ENCODE assay signal across 9 mouse cellular contexts in the genomic region with DNA sequence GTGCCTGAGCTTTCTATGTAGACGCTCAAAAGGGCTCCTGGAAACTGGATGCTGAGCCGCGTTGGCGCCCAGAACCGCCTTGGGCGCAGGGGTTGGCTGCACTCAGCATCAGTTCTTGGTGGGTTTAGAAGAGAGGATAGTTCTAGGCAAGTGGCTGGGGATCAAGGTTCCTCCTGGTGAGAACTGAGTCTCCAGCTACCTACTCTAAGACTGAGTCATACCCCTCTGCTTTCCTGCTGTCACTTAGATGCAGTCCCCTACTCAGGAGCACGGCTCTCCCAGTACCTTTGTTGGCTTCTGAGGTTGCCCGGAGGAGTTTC. TPM values are rescaled to one million over a fixed set of nuclear protein-coding genes. Genes with fewer than 3 reads are reported as not detected.
A peak's percentile ranks its signal among the peaks of the same experiment; 100 is the strongest.
DNase-seq lines count a peak whose midpoint lies in the region; ATAC-seq and TF ChIP-seq lines count a peak whose summit lies in the region.
"Had no signal": no experiment of that assay in that cellular context is flagged by ENCODE, and none has a peak within 500 bp of the region (broad histone marks: within the 10 kb centered on the region; RNA-seq: fewer than 3 reads in every experiment).

No protein-coding gene starts in this region.

- no peak for TF ChIP-seq POLR2A in kidney, adult 2 months (IDR thresholded peaks at IDR 0.05; ENCODE audit: low read depth, low read length)
- TF ChIP-seq POLR2A in myocyte (IDR thresholded peaks at IDR 0.05; ENCODE audit: insufficient read length, low read depth), result no peak

- H3K27me3 ChIP-seq in kidney, embryonic 15.5 days, result peaks cover 62% of the 10 kb centered on the region
- H3K27me3 ChIP-seq in kidney, adult 2 months (replicated peaks; ENCODE audit: control insufficient read depth, insufficient read depth, low read length), result no peaks in the 10 kb centered on the region
- H3K27me3 ChIP-seq in embryonic facial prominence, embryonic 11.5 days (ENCODE audit: control insufficient read depth, insufficient read depth, low read length), result peaks cover 37% of the 10 kb centered on the region
- peaks cover 47% of the 10 kb centered on the region for H3K27me3 ChIP-seq in intestine, embryonic 14.5 days (replicated peaks; ENCODE audit: control insufficient read depth, insufficient read depth, low read length)
- peaks cover 36% of the 10 kb centered on the region for H3K27me3 ChIP-seq in myocyte (ENCODE audit: control insufficient read depth, insufficient read depth, insufficient read length)

- WGBS in kidney, embryonic 15.5 days, result 3% methylated on average over 8 of the region's 8 CpGs
- WGBS in kidney, adult 2 months, result under 1% methylated on average over 8 of the region's 8 CpGs
- WGBS in embryonic facial prominence, embryonic 11.5 days, result 5% methylated on average over 8 of the region's 8 CpGs
- 3% methylated on average over 8 of the region's 8 CpGs for WGBS in intestine, embryonic 14.5 days

- peak overlapping the region; percentile 70 for H3K4me2 ChIP-seq in kidney, embryonic 15.5 days
- peak overlapping the region; percentile 65 for H3K4me2 ChIP-seq in embryonic facial prominence, embryonic 11.5 days (ENCODE audit: low read depth, low read length)
- peak overlapping the region; percentile 61 for H3K4me2 ChIP-seq in intestine, embryonic 14.5 days (ENCODE audit: low read length)
- peak overlapping the region; percentile 75 for H3K4me2 ChIP-seq in myocyte (ENCODE audit: low read depth)

- TF ChIP-seq CTCF in kidney, adult 2 months (conservative IDR thresholded peaks at IDR 0.05; ENCODE audit: insufficient read depth, insufficient read length, low read depth, low read length), result no peak

- no peaks in the 10 kb centered on the region for H3K36me3 ChIP-seq in kidney, embryonic 15.5 days
- no peaks in the 10 kb centered on the region for H3K36me3 ChIP-seq in kidney, adult 2 months (ENCODE audit: control insufficient read depth, insufficient read depth, low read length)
- H3K36me3 ChIP-seq in embryonic facial prominence, embryonic 11.5 days (replicated peaks; ENCODE audit: control insufficient read depth, insufficient read depth, low read depth, low read length), result no peaks in the 10 kb centered on the region
- no peaks in the 10 kb centered on the region for H3K36me3 ChIP-seq in intestine, embryonic 14.5 days (ENCODE audit: control insufficient read depth, insufficient read depth, low read length)
- no peaks in the 10 kb centered on the region for H3K36me3 ChIP-seq in myocyte (ENCODE audit: control insufficient read depth, insufficient read depth)

- H3ac ChIP-seq in myocyte (ENCODE audit: control insufficient read depth, insufficient read length), result no peak overlapping the region

- H3K79me2 ChIP-seq in myocyte (ENCODE audit: control insufficient read depth, insufficient read depth), result no peaks in the 10 kb centered on the region

- H3K9me3 ChIP-seq in kidney, embryonic 15.5 days (replicated peaks), result no peaks in the 10 kb centered on the region
- no peaks in the 10 kb centered on the region for H3K9me3 ChIP-seq in embryonic facial prominence, embryonic 11.5 days (replicated peaks; ENCODE audit: control insufficient read depth, low read length)
- no peaks in the 10 kb centered on the region for H3K9me3 ChIP-seq in intestine, embryonic 14.5 days (ENCODE audit: control insufficient read depth, low read length)

- no peak for DNase-seq in kidney, adult 2 months
- peak; percentile 18 for DNase-seq in embryonic facial prominence, embryonic 11.5 days (ENCODE audit: low spot score)
- DNase-seq in intestine, embryonic 14.5 days (ENCODE audit: low spot score), result peak; percentile 71
- DNase-seq in gastrocnemius, postnatal 25 days, result no peak
- DNase-seq in kidney, postnatal 25 days, result no peak
- DNase-seq in adrenal gland, adult 18-20 months (ENCODE audit: low spot score in 2 of 2), result no peak

- no peak for ATAC-seq in kidney, embryonic 15.5 days (replicated peaks; ENCODE audit: low FRiP score)
- ATAC-seq in embryonic facial prominence, embryonic 11.5 days (replicated peaks; ENCODE audit: insufficient number of reproducible peaks, low FRiP score, low TSS enrichment, low read depth), result no peak
- 0 out of 2 replicates have a peak, but pooled peaks have one; percentile 20 for ATAC-seq in intestine, embryonic 14.5 days (replicated peaks; ENCODE audit: low FRiP score, low TSS enrichment, low read depth)

- peaks cover 33% of the 10 kb centered on the region for H3K4me1 ChIP-seq in kidney, embryonic 15.5 days
- 0 out of 2 replicates have a peak, but pooled peaks cover 3% of the 10 kb centered on the region for H3K4me1 ChIP-seq in kidney, adult 2 months (ENCODE audit: control insufficient read depth, insufficient read depth, low read length)
- H3K4me1 ChIP-seq in embryonic facial prominence, embryonic 11.5 days (ENCODE audit: control insufficient read depth, insufficient read depth, low read length), result peaks cover 12% of the 10 kb centered on the region
- peaks cover 18% of the 10 kb centered on the region for H3K4me1 ChIP-seq in intestine, embryonic 14.5 days (replicated peaks; ENCODE audit: control insufficient read depth, insufficient read depth, low read length)

- peak overlapping the region; percentile 42 for H3K4me3 ChIP-seq in kidney, embryonic 15.5 days (replicated peaks)
- no peak overlapping the region for H3K4me3 ChIP-seq in kidney, adult 2 months (ENCODE audit: insufficient read depth, low read depth, low read length)
- H3K4me3 ChIP-seq in embryonic facial prominence, embryonic 11.5 days (ENCODE audit: low read depth, low read length), result peak overlapping the region; percentile 27
- H3K4me3 ChIP-seq in intestine, embryonic 14.5 days (ENCODE audit: low read depth, low read length), result peak overlapping the region; percentile 38
- H3K4me3 ChIP-seq in myocyte, result no peak overlapping the region

- H3K9ac ChIP-seq in kidney, embryonic 15.5 days, result no peak overlapping the region
- H3K9ac ChIP-seq in embryonic facial prominence, embryonic 11.5 days (replicated peaks; ENCODE audit: low read length), result no peak overlapping the region
- H3K9ac ChIP-seq in intestine, embryonic 14.5 days (ENCODE audit: low read length), result no peak overlapping the region

- no peak overlapping the region for H3K27ac ChIP-seq in kidney, embryonic 15.5 days
- H3K27ac ChIP-seq in kidney, adult 2 months (ENCODE audit: insufficient read depth, low read depth, low read length), result no peak overlapping the region
- no peak overlapping the region for H3K27ac ChIP-seq in embryonic facial prominence, embryonic 11.5 days (replicated peaks; ENCODE audit: low read depth, low read length)
- H3K27ac ChIP-seq in intestine, embryonic 14.5 days (ENCODE audit: low read depth), result no peak overlapping the region

TF ChIP-seq in myocyte, 11 proteins besides CTCF, POLR2A, EP300 and RAD21:
- TF ChIP-seq SRF (IDR thresholded peaks at IDR 0.05; ENCODE audit: control insufficient read depth, insufficient read length, low read depth) (no peak), REST (IDR thresholded peaks at IDR 0.05; ENCODE audit: insufficient read depth, insufficient read length) (no peak)
TF ChIP-seq in myocyte: peak in this region for 0.

RNA-seq across cellular contexts. Expression of gene Rxfp3, which starts 0.5 kb away (rescaled TPM):
- polyA plus RNA-seq in kidney, embryonic 15.5 days (2015; fragmentation: Nextera tagmentation; extraction: Ambion mirVana), result 0.39 and 0.53 TPM in 2 replicates
- not detected in 2 replicates for polyA plus RNA-seq in kidney, adult 2 months (2012; rRNA removed)
- polyA plus RNA-seq in embryonic facial prominence, embryonic 11.5 days (2014; fragmentation: Nextera tagmentation; extraction: Ambion mirVana), result 1.3 and 1.7 TPM in 2 replicates
- polyA plus RNA-seq in intestine, embryonic 14.5 days (2014; fragmentation: Nextera tagmentation; extraction: Ambion mirVana), result not detected in 2 replicates
- polyA plus RNA-seq in myocyte (2012; fragmentation: generic; extraction: Trizol), result 0.02 TPM
- total RNA-seq in gastrocnemius, postnatal 25 days (2021), result not detected
- total RNA-seq in adrenal gland, adult 18-20 months (2021), result not detected
- total RNA-seq: liver, adult 2 months had no signal
- polyA plus RNA-seq: liver, adult 2 months had no signal

RNA-seq across cellular contexts. Expression of gene Adamts12, which starts 27.3 kb away (rescaled TPM):
- 3.9 and 4.0 TPM in 2 replicates for polyA plus RNA-seq in kidney, embryonic 15.5 days (2015; fragmentation: Nextera tagmentation; extraction: Ambion mirVana)
- 0.80 TPM in 2 replicates for polyA plus RNA-seq in kidney, adult 2 months (2012; rRNA removed)
- polyA plus RNA-seq in embryonic facial prominence, embryonic 11.5 days (2014; fragmentation: Nextera tagmentation; extraction: Ambion mirVana), result 1.7 and 2.0 TPM in 2 replicates
- polyA plus RNA-seq in intestine, embryonic 14.5 days (2014; fragmentation: Nextera tagmentation; extraction: Ambion mirVana), result 4.2 and 4.5 TPM in 2 replicates
- 0.55 TPM for polyA plus RNA-seq in myocyte (2012; fragmentation: generic; extraction: Trizol)
- 10 to 100 TPM in 1 of 2 experiments, 1 to 10 TPM in 1; 8.4 to 10.5 TPM for total RNA-seq in gastrocnemius, postnatal 25 days (2021)
- 1 to 10 TPM; 2.3 to 3.4 TPM for total RNA-seq in adrenal gland, adult 18-20 months (2021)

RNA-seq across cellular contexts. Expression of gene Slc45a2, which starts 36.8 kb away (rescaled TPM):
- 0.06 and 0.14 TPM in 2 replicates for polyA plus RNA-seq in kidney, embryonic 15.5 days (2015; fragmentation: Nextera tagmentation; extraction: Ambion mirVana)
- 0.14 and 0.16 TPM in 2 replicates for polyA plus RNA-seq in kidney, adult 2 months (2012; rRNA removed)
- 0.46 and 1.6 TPM in 2 replicates for polyA plus RNA-seq in embryonic facial prominence, embryonic 11.5 days (2014; fragmentation: Nextera tagmentation; extraction: Ambion mirVana)
- polyA plus RNA-seq in intestine, embryonic 14.5 days (2014; fragmentation: Nextera tagmentation; extraction: Ambion mirVana), result not detected in 2 replicates
- not detected for polyA plus RNA-seq in myocyte (2012; fragmentation: generic; extraction: Trizol)
- total RNA-seq in gastrocnemius, postnatal 25 days (2021), result not detected
- total RNA-seq in adrenal gland, adult 18-20 months (2021), result not detected

RNA-seq across cellular contexts. Expression of gene Amacr, which starts 55.8 kb away (rescaled TPM):
- 26.0 and 31.2 TPM in 2 replicates for polyA plus RNA-seq in kidney, embryonic 15.5 days (2015; fragmentation: Nextera tagmentation; extraction: Ambion mirVana)
- polyA plus RNA-seq in kidney, adult 2 months (2012; rRNA removed), result 66.9 and 71.9 TPM in 2 replicates
- polyA plus RNA-seq in embryonic facial prominence, embryonic 11.5 days (2014; fragmentation: Nextera tagmentation; extraction: Ambion mirVana), result 15.5 and 18.2 TPM in 2 replicates
- 21.6 and 22.7 TPM in 2 replicates for polyA plus RNA-seq in intestine, embryonic 14.5 days (2014; fragmentation: Nextera tagmentation; extraction: Ambion mirVana)
- polyA plus RNA-seq in myocyte (2012; fragmentation: generic; extraction: Trizol), result 61.7 TPM
- 10 to 100 TPM; 16.3 to 19.7 TPM for total RNA-seq in gastrocnemius, postnatal 25 days (2021)
- total RNA-seq in adrenal gland, adult 18-20 months (2021), result 10 to 100 TPM; 17.0 to 21.6 TPM

Comparison
In these comparisons a context has a peak if more than half of its experiments do, and no peak if none do; other contexts are left out.
1. H3K4me3 ChIP-seq: peak in kidney, embryonic 15.5 days (single experiment), embryonic facial prominence, embryonic 11.5 days (single experiment) and intestine, embryonic 14.5 days (single experiment); none in kidney, adult 2 months (single experiment) and myocyte (single experiment).
2. DNase-seq: peak in embryonic facial prominence, embryonic 11.5 days (single experiment) and intestine, embryonic 14.5 days (single experiment); none in kidney, adult 2 months (single experiment), gastrocnemius, postnatal 25 days (single experiment), kidney, postnatal 25 days (0 of 2) and adrenal gland, adult 18-20 months (0 of 2).
3. Peak in every context shown above with its lines, with median percentiles within 50 percentile points of each other: H3K4me2 ChIP-seq.